Mouse (Mus musculus): ENCODE measurements around the gene Grip1. TPM values are rescaled to one million over a fixed set of nuclear protein-coding genes. Genes with fewer than 3 reads are reported as not detected.

The Grip1 gene
- polyA plus RNA-seq, 1 experiment from 2014 or later: 1.8 TPM

GRCm38 (mm10) chr10:119644289-119644688 lies 190.7 kb downstream of the Grip1 start:
- Histone ChIP-seq H3K4me3 (ENCODE audit: low read length) (no peak overlapping the region), H3K9me3 (ENCODE audit: control insufficient read depth, low read length) (no peaks in the 10 kb centered on the region), H3K4me1 (replicated peaks; ENCODE audit: control insufficient read depth, insufficient read depth, low read length) (no peaks in the 10 kb centered on the region; the same call in none of the 2 replicates), H3K27ac (ENCODE audit: low read length) (no peak overlapping the region), H3K27me3 (ENCODE audit: control insufficient read depth, insufficient read depth, low read depth, low read length) (no peaks in the 10 kb centered on the region), H3K4me2 (ENCODE audit: low read depth, low read length) (no peak overlapping the region), H3K9ac (ENCODE audit: low read length) (no peak overlapping the region), H3K36me3 (ENCODE audit: control insufficient read depth, insufficient read depth, low read length) (no peaks in the 10 kb centered on the region)
- ATAC-seq (ENCODE audit: low read depth): no peak
- 56% methylated on average over 5 of the region's 5 CpGs for WGBS

GRCm38 (mm10) chr10:119646500-119647439 lies 193.1 kb downstream of the Grip1 start:
- Histone ChIP-seq H3K4me2 (ENCODE audit: low read depth, low read length) (peak overlapping the region; percentile 44), H3K9ac (ENCODE audit: low read length) (no peak overlapping the region), H3K36me3 (ENCODE audit: control insufficient read depth, insufficient read depth, low read length) (no peaks in the 10 kb centered on the region), H3K9me3 (ENCODE audit: control insufficient read depth, low read length) (no peaks in the 10 kb centered on the region), H3K27ac (ENCODE audit: low read length) (no peak overlapping the region), H3K4me3 (ENCODE audit: low read length) (peak overlapping the region; percentile 6; the same call in 1 of the 2 replicates), H3K4me1 (replicated peaks; ENCODE audit: control insufficient read depth, insufficient read depth, low read length) (no peaks in the 10 kb centered on the region; the same call in none of the 2 replicates), H3K27me3 (ENCODE audit: control insufficient read depth, insufficient read depth, low read depth, low read length) (no peaks in the 10 kb centered on the region)
- WGBS: 58% methylated on average over 29 of the region's 29 CpGs
- ATAC-seq (ENCODE audit: low read depth): 0 out of 2 replicates have a peak, but pooled peaks have one; percentile 28

- H3K27ac ChIP-seq (ENCODE audit: low read length): no peak overlapping the region
- H3K9me3 ChIP-seq (ENCODE audit: control insufficient read depth, low read length): no peaks in the 10 kb centered on the region
- H3K36me3 ChIP-seq (ENCODE audit: control insufficient read depth, insufficient read depth, low read length): no peaks in the 10 kb centered on the region
- WGBS: 50% methylated on average over 7 of the region's 7 CpGs
- no peak overlapping the region for H3K9ac ChIP-seq (ENCODE audit: low read length)
- H3K4me3 ChIP-seq (ENCODE audit: low read length): no peak overlapping the region
- H3K4me1 ChIP-seq (replicated peaks; ENCODE audit: control insufficient read depth, insufficient read depth, low read length): no peaks in the 10 kb centered on the region
- H3K27me3 ChIP-seq (ENCODE audit: control insufficient read depth, insufficient read depth, low read depth, low read length): no peaks in the 10 kb centered on the region
- no peak overlapping the region for H3K4me2 ChIP-seq (ENCODE audit: low read depth, low read length)
- no peak for ATAC-seq (ENCODE audit: low read depth)
Observed at GRCm38 (mm10) chr10:119660677-119661353, 207.2 kb downstream of the Grip1 start.

GRCm38 (mm10) chr10:119663586-119663985 lies 210.0 kb downstream of the Grip1 start:
- no peaks in the 10 kb centered on the region for H3K36me3 ChIP-seq (ENCODE audit: control insufficient read depth, insufficient read depth, low read length)
- no peak overlapping the region for H3K4me3 ChIP-seq (ENCODE audit: low read length)
- no peaks in the 10 kb centered on the region for H3K9me3 ChIP-seq (ENCODE audit: control insufficient read depth, low read length)
- H3K27me3 ChIP-seq (ENCODE audit: control insufficient read depth, insufficient read depth, low read depth, low read length): no peaks in the 10 kb centered on the region
- 84% methylated on average over 9 of the region's 9 CpGs for WGBS
- H3K4me2 ChIP-seq (ENCODE audit: low read depth, low read length): no peak overlapping the region
- H3K9ac ChIP-seq (ENCODE audit: low read length): no peak overlapping the region
- ATAC-seq (ENCODE audit: low read depth): no peak
- no peak overlapping the region for H3K27ac ChIP-seq (ENCODE audit: low read length)
- 0 out of 2 replicates have a peak, but pooled peaks cover 2% of the 10 kb centered on the region for H3K4me1 ChIP-seq (replicated peaks; ENCODE audit: control insufficient read depth, insufficient read depth, low read length)

GRCm38 (mm10) chr10:119666386-119666785 lies 212.8 kb downstream of the Grip1 start:
- Histone ChIP-seq H3K4me1 (replicated peaks; ENCODE audit: control insufficient read depth, insufficient read depth, low read length) (0 out of 2 replicates have a peak, but pooled peaks cover 2% of the 10 kb centered on the region), H3K9ac (ENCODE audit: low read length) (no peak overlapping the region), H3K27me3 (ENCODE audit: control insufficient read depth, insufficient read depth, low read depth, low read length) (no peaks in the 10 kb centered on the region), H3K4me3 (ENCODE audit: low read length) (no peak overlapping the region), H3K4me2 (ENCODE audit: low read depth, low read length) (no peak overlapping the region), H3K9me3 (ENCODE audit: control insufficient read depth, low read length) (no peaks in the 10 kb centered on the region), H3K36me3 (ENCODE audit: control insufficient read depth, insufficient read depth, low read length) (no peaks in the 10 kb centered on the region), H3K27ac (ENCODE audit: low read length) (no peak overlapping the region)
- no peak for ATAC-seq (ENCODE audit: low read depth)
- WGBS: 69% methylated on average over 11 of the region's 11 CpGs

GRCm38 (mm10) chr10:119670456-119670855 lies 216.8 kb downstream of the Grip1 start:
- H3K4me3 ChIP-seq (ENCODE audit: low read length): no peak overlapping the region
- H3K27me3 ChIP-seq (ENCODE audit: control insufficient read depth, insufficient read depth, low read depth, low read length): no peaks in the 10 kb centered on the region
- peaks cover 6% of the 10 kb centered on the region; the same call in 1 of the 2 replicates for H3K4me1 ChIP-seq (replicated peaks; ENCODE audit: control insufficient read depth, insufficient read depth, low read length)
- no peak overlapping the region for H3K4me2 ChIP-seq (ENCODE audit: low read depth, low read length)
- no peak overlapping the region for H3K9ac ChIP-seq (ENCODE audit: low read length)
- 26% methylated on average over 7 of the region's 7 CpGs for WGBS
- H3K36me3 ChIP-seq (ENCODE audit: control insufficient read depth, insufficient read depth, low read length): no peaks in the 10 kb centered on the region
- no peak overlapping the region for H3K27ac ChIP-seq (ENCODE audit: low read length)
- no peak for ATAC-seq (ENCODE audit: low read depth)
- H3K9me3 ChIP-seq (ENCODE audit: control insufficient read depth, low read length): no peaks in the 10 kb centered on the region

- Histone ChIP-seq H3K4me3 (ENCODE audit: low read length) (no peak overlapping the region), H3K36me3 (ENCODE audit: control insufficient read depth, insufficient read depth, low read length) (no peaks in the 10 kb centered on the region), H3K27ac (ENCODE audit: low read length) (no peak overlapping the region), H3K4me2 (ENCODE audit: low read depth, low read length) (no peak overlapping the region), H3K9me3 (ENCODE audit: control insufficient read depth, low read length) (no peaks in the 10 kb centered on the region), H3K9ac (ENCODE audit: low read length) (no peak overlapping the region), H3K27me3 (ENCODE audit: control insufficient read depth, insufficient read depth, low read depth, low read length) (no peaks in the 10 kb centered on the region; the same call in 1 of the 2 replicates), H3K4me1 (replicated peaks; ENCODE audit: control insufficient read depth, insufficient read depth, low read length) (0 out of 2 replicates have a peak, but pooled peaks cover 2% of the 10 kb centered on the region)
- no peak for ATAC-seq (ENCODE audit: low read depth)
- 54% methylated on average over 3 of the region's 3 CpGs for WGBS
Observed at GRCm38 (mm10) chr10:119684377-119684826, 230.8 kb downstream of the Grip1 start.

- Histone ChIP-seq H3K27me3 (ENCODE audit: control insufficient read depth, insufficient read depth, low read depth, low read length) (peaks cover 9% of the 10 kb centered on the region), H3K36me3 (ENCODE audit: control insufficient read depth, insufficient read depth, low read length) (no peaks in the 10 kb centered on the region), H3K4me2 (ENCODE audit: low read depth, low read length) (peak overlapping the region; percentile 39), H3K4me1 (replicated peaks; ENCODE audit: control insufficient read depth, insufficient read depth, low read length) (0 out of 2 replicates have a peak, but pooled peaks cover 4% of the 10 kb centered on the region), H3K27ac (ENCODE audit: low read length) (no peak overlapping the region), H3K4me3 (ENCODE audit: low read length) (peak overlapping the region; percentile 9), H3K9ac (ENCODE audit: low read length) (no peak overlapping the region), H3K9me3 (ENCODE audit: control insufficient read depth, low read length) (no peaks in the 10 kb centered on the region)
- 2% methylated on average over 16 of the region's 16 CpGs for WGBS
- 0 out of 2 replicates have a peak, but pooled peaks have one; percentile 28 for ATAC-seq (ENCODE audit: low read depth)
Observed at GRCm38 (mm10) chr10:119691358-119692083, 237.9 kb downstream of the Grip1 start.
